Mouse (Mus musculus): ENCODE measurements around the gene Slc12a6. TPM values are rescaled to one million over a fixed set of nuclear protein-coding genes. Genes with fewer than 3 reads are reported as not detected.

Gene Slc12a6
- total RNA-seq, 2 experiments from 2014 or later, result 94.4 to 109 TPM

- no peak for DNase-seq (ENCODE audit: extremely low spot score in 1 of 2, low spot score in 1 of 2)
Observed at GRCm38 (mm10) chr2:112315638-112316037, 50.0 kb downstream of the Slc12a6 start.

- no peak for DNase-seq (ENCODE audit: extremely low spot score in 1 of 2, low spot score in 1 of 2)
Observed at GRCm38 (mm10) chr2:112318227-112318626, 52.6 kb downstream of the Slc12a6 start.

- DNase-seq (ENCODE audit: extremely low spot score in 1 of 2, low spot score in 1 of 2), result no peak
Observed at GRCm38 (mm10) chr2:112318905-112319304, 53.3 kb downstream of the Slc12a6 start.

GRCm38 (mm10) chr2:112328069-112328777 lies 62.6 kb downstream of the Slc12a6 start:
- DNase-seq (ENCODE audit: extremely low spot score in 1 of 2, low spot score in 1 of 2), result no peak

- DNase-seq (ENCODE audit: extremely low spot score in 1 of 2, low spot score in 1 of 2), result no peak
Observed at GRCm38 (mm10) chr2:112332051-112332898, 66.7 kb downstream of the Slc12a6 start.

GRCm38 (mm10) chr2:112337211-112337610 lies 71.6 kb downstream of the Slc12a6 start:
- DNase-seq (ENCODE audit: extremely low spot score in 1 of 2, low spot score in 1 of 2), result no peak

GRCm38 (mm10) chr2:112339736-112340135 lies 74.1 kb downstream of the Slc12a6 start:
- DNase-seq (ENCODE audit: extremely low spot score in 1 of 2, low spot score in 1 of 2), result no peak

GRCm38 (mm10) chr2:112341117-112341516 lies 75.5 kb downstream of the Slc12a6 start:
- no peak for DNase-seq (ENCODE audit: extremely low spot score in 1 of 2, low spot score in 1 of 2)

GRCm38 (mm10) chr2:112348246-112348645 lies 82.6 kb downstream of the Slc12a6 start:
- no peak for DNase-seq (ENCODE audit: extremely low spot score in 1 of 2, low spot score in 1 of 2)

GRCm38 (mm10) chr2:112353685-112354455 lies 88.2 kb downstream of the Slc12a6 start:
- no peak for DNase-seq (ENCODE audit: extremely low spot score in 1 of 2, low spot score in 1 of 2)

GRCm38 (mm10) chr2:112359611-112360010 lies 94.0 kb downstream of the Slc12a6 start:
- no peak for DNase-seq (ENCODE audit: extremely low spot score in 1 of 2, low spot score in 1 of 2)

GRCm38 (mm10) chr2:112360012-112360780 lies 94.6 kb downstream of the Slc12a6 start:
- DNase-seq (ENCODE audit: extremely low spot score in 1 of 2, low spot score in 1 of 2), result no peak

- no peak for DNase-seq (ENCODE audit: extremely low spot score in 1 of 2, low spot score in 1 of 2)
Observed at GRCm38 (mm10) chr2:112360781-112361169, 95.2 kb downstream of the Slc12a6 start.

GRCm38 (mm10) chr2:112367222-112367621 lies 101.6 kb downstream of the Slc12a6 start:
- DNase-seq (ENCODE audit: extremely low spot score in 1 of 2, low spot score in 1 of 2), result peak in 1 of 2 experiments; percentile 7

GRCm38 (mm10) chr2:112367726-112368673 lies 102.4 kb downstream of the Slc12a6 start, which contains the start of gene Emc4:
Gene Emc4, minus strand, starts transcription at chr2:112368027.
- peak; percentile 89 to 94 for DNase-seq (ENCODE audit: extremely low spot score in 1 of 2, low spot score in 1 of 2)

GRCm38 (mm10) chr2:112369941-112370340 lies 104.3 kb downstream of the Slc12a6 start:
- no peak for DNase-seq (ENCODE audit: extremely low spot score in 1 of 2, low spot score in 1 of 2)

GRCm38 (mm10) chr2:112373141-112373540 lies 107.5 kb downstream of the Slc12a6 start:
- no peak for DNase-seq (ENCODE audit: extremely low spot score in 1 of 2, low spot score in 1 of 2)

GRCm38 (mm10) chr2:112374610-112375009 lies 109.0 kb downstream of the Slc12a6 start:
- no peak for DNase-seq (ENCODE audit: extremely low spot score in 1 of 2, low spot score in 1 of 2)
